Comparison of ENCODE assay signal across 17 mouse cellular contexts in the genomic region with DNA sequence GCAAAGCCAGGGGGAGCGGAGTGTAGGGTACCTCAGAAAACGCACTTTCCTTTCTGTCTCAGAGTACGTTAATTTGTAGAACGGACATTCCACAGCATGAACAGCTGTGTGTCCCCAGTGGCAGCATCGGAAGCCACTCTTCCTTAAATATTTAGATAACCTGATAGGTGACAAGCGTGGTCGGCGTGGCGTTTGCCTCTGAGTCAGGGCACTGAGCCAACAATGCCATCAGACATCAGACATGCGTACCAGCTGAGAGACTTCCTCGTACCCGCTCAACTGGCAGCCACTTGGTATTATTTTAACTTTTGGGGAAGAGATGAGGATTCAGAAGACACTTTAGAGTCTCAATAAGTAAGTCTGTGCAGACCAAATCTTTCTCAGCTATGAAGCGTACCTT.
DNase-seq lines count a peak whose midpoint lies in the region; ATAC-seq and TF ChIP-seq lines count a peak whose summit lies in the region.
"Had no signal": no experiment of that assay in that cellular context is flagged by ENCODE, and none has a peak within 500 bp of the region (broad histone marks: within the 10 kb centered on the region; RNA-seq: fewer than 3 reads in every experiment).

No protein-coding gene starts in this region.

- TF ChIP-seq CTCF in heart, postnatal 0 days (IDR thresholded peaks at IDR 0.05; ENCODE audit: low read depth), result no peak

- peaks cover 17% of the 10 kb centered on the region for H3K4me1 ChIP-seq in heart, postnatal 0 days (ENCODE audit: control insufficient read depth, insufficient read depth)
- H3K4me1 ChIP-seq in heart, embryonic 11.5 days (ENCODE audit: control insufficient read depth, insufficient read depth, low read length), result peaks cover 13% of the 10 kb centered on the region; the same call in 1 of the 2 replicates
- no peaks in the 10 kb centered on the region for H3K4me1 ChIP-seq in limb, embryonic 11.5 days (ENCODE audit: control insufficient read depth, insufficient read depth, low read length)
- no peaks in the 10 kb centered on the region; the same call in 1 of the 2 replicates for H3K4me1 ChIP-seq in limb, embryonic 10.5 days
- no peaks in the 10 kb centered on the region; the same call in 1 of the 2 replicates for H3K4me1 ChIP-seq in midbrain, embryonic 11.5 days (ENCODE audit: control insufficient read depth, insufficient read depth, low read length)
- H3K4me1 ChIP-seq in midbrain, embryonic 14.5 days (ENCODE audit: control insufficient read depth, insufficient read depth, low read length), result peaks cover 11% of the 10 kb centered on the region; the same call in 1 of the 2 replicates
- H3K4me1 ChIP-seq: embryonic facial prominence, embryonic 15.5 days had no signal

- H3K27me3 ChIP-seq in heart, postnatal 0 days (ENCODE audit: control insufficient read depth, insufficient read depth, low read length), result no peaks in the 10 kb centered on the region
- H3K27me3 ChIP-seq in heart, embryonic 11.5 days (ENCODE audit: control insufficient read depth, insufficient read depth, low read length), result no peaks in the 10 kb centered on the region
- H3K27me3 ChIP-seq in limb, embryonic 11.5 days (ENCODE audit: control insufficient read depth, insufficient read depth, low read length), result no peaks in the 10 kb centered on the region
- 0 out of 2 replicates have a peak, but pooled peaks cover 3% of the 10 kb centered on the region for H3K27me3 ChIP-seq in limb, embryonic 10.5 days (ENCODE audit: low read depth, poor library complexity, severe bottlenecking)
- no peaks in the 10 kb centered on the region for H3K27me3 ChIP-seq in midbrain, embryonic 11.5 days (ENCODE audit: control insufficient read depth, insufficient read depth, low read length)
- no peaks in the 10 kb centered on the region for H3K27me3 ChIP-seq in midbrain, embryonic 14.5 days (ENCODE audit: control insufficient read depth, insufficient read depth, low read length)
- H3K27me3 ChIP-seq: hindbrain, embryonic 13.5 days; midbrain, embryonic 12.5 days had no signal

- no peak for TF ChIP-seq EP300 in heart, postnatal 0 days (IDR thresholded peaks at IDR 0.05; ENCODE audit: low read depth)

- WGBS in heart, postnatal 0 days, result 32% methylated on average over 13 of the region's 13 CpGs
- WGBS in heart, embryonic 11.5 days (ENCODE audit: insufficient replicate concordance), result 55% methylated on average over 13 of the region's 13 CpGs
- WGBS in limb, embryonic 11.5 days, result 93% methylated on average over 13 of the region's 13 CpGs
- WGBS in limb, embryonic 10.5 days, result 94% methylated on average over 13 of the region's 13 CpGs
- 83% methylated on average over 13 of the region's 13 CpGs for WGBS in midbrain, embryonic 11.5 days
- 82% methylated on average over 13 of the region's 13 CpGs for WGBS in midbrain, embryonic 14.5 days

- H3K4me3 ChIP-seq in heart, postnatal 0 days (ENCODE audit: low read depth, low read length), result no peak overlapping the region
- no peak overlapping the region for H3K4me3 ChIP-seq in heart, embryonic 11.5 days (ENCODE audit: low read depth, low read length)
- no peak overlapping the region for H3K4me3 ChIP-seq in limb, embryonic 11.5 days (ENCODE audit: low read depth, low read length)
- H3K4me3 ChIP-seq in limb, embryonic 10.5 days, result no peak overlapping the region
- no peak overlapping the region for H3K4me3 ChIP-seq in midbrain, embryonic 11.5 days (ENCODE audit: low read depth, low read length)
- no peak overlapping the region for H3K4me3 ChIP-seq in midbrain, embryonic 14.5 days (replicated peaks; ENCODE audit: low read depth, low read length)
- H3K4me3 ChIP-seq: embryonic facial prominence, embryonic 15.5 days; hindbrain, embryonic 13.5 days; midbrain, embryonic 12.5 days; myocyte had no signal

- H3K9me3 ChIP-seq in heart, postnatal 0 days (replicated peaks; ENCODE audit: control insufficient read depth, low read length), result no peaks in the 10 kb centered on the region
- H3K9me3 ChIP-seq in heart, embryonic 11.5 days (replicated peaks; ENCODE audit: control insufficient read depth, low read length), result no peaks in the 10 kb centered on the region
- H3K9me3 ChIP-seq in limb, embryonic 11.5 days (ENCODE audit: control insufficient read depth, low read length), result no peaks in the 10 kb centered on the region
- no peaks in the 10 kb centered on the region for H3K9me3 ChIP-seq in limb, embryonic 10.5 days (replicated peaks)
- no peaks in the 10 kb centered on the region for H3K9me3 ChIP-seq in midbrain, embryonic 11.5 days (ENCODE audit: control insufficient read depth, low read length)
- no peaks in the 10 kb centered on the region for H3K9me3 ChIP-seq in midbrain, embryonic 14.5 days (ENCODE audit: control insufficient read depth, low read length)
- H3K9me3 ChIP-seq: embryonic facial prominence, embryonic 15.5 days; hindbrain, embryonic 13.5 days; midbrain, embryonic 12.5 days had no signal

- no peaks in the 10 kb centered on the region for H3K36me3 ChIP-seq in heart, postnatal 0 days (replicated peaks; ENCODE audit: control insufficient read depth, insufficient read depth, low read length)
- no peaks in the 10 kb centered on the region for H3K36me3 ChIP-seq in heart, embryonic 11.5 days (ENCODE audit: control insufficient read depth, insufficient read depth, low read length)
- no peaks in the 10 kb centered on the region for H3K36me3 ChIP-seq in limb, embryonic 11.5 days (ENCODE audit: control insufficient read depth, insufficient read depth, low read length)
- no peaks in the 10 kb centered on the region for H3K36me3 ChIP-seq in limb, embryonic 10.5 days
- no peaks in the 10 kb centered on the region for H3K36me3 ChIP-seq in midbrain, embryonic 11.5 days (ENCODE audit: control insufficient read depth, insufficient read depth, low read length)
- no peaks in the 10 kb centered on the region for H3K36me3 ChIP-seq in midbrain, embryonic 14.5 days (ENCODE audit: control insufficient read depth, insufficient read depth, low read length)
- H3K36me3 ChIP-seq: embryonic facial prominence, embryonic 15.5 days; hindbrain, embryonic 13.5 days; midbrain, embryonic 12.5 days had no signal

- H3K4me2 ChIP-seq in heart, postnatal 0 days (ENCODE audit: low read depth, low read length), result peak overlapping the region; percentile 37
- H3K4me2 ChIP-seq in heart, embryonic 11.5 days, result no peak overlapping the region
- H3K4me2 ChIP-seq in limb, embryonic 11.5 days (ENCODE audit: low read depth, severe bottlenecking), result no peak overlapping the region
- no peak overlapping the region for H3K4me2 ChIP-seq in midbrain, embryonic 11.5 days
- no peak overlapping the region for H3K4me2 ChIP-seq in midbrain, embryonic 14.5 days (ENCODE audit: low read length)
- H3K4me2 ChIP-seq: embryonic facial prominence, embryonic 15.5 days; hindbrain, embryonic 13.5 days; midbrain, embryonic 12.5 days had no signal

- peak; percentile 4 to 20 for DNase-seq in cerebellum, postnatal 14 days
- no peak for DNase-seq in cerebellum, postnatal 36 days
- no peak for DNase-seq in heart, postnatal 0 days (ENCODE audit: low spot score)
- peak; percentile 13 for DNase-seq in limb, embryonic 11.5 days (ENCODE audit: low spot score)
- no peak for DNase-seq in limb, embryonic 10.5 days (ENCODE audit: low spot score)
- DNase-seq in midbrain, embryonic 11.5 days (ENCODE audit: low spot score, missing footprints), result peak; percentile 62
- DNase-seq in midbrain, embryonic 14.5 days, result no peak
- DNase-seq: cerebellum, adult 11 months; retina, postnatal 1 day had no signal

- H3K27ac ChIP-seq in heart, postnatal 0 days (ENCODE audit: low read depth), result no peak overlapping the region
- H3K27ac ChIP-seq in heart, embryonic 11.5 days (ENCODE audit: low read depth, low read length), result no peak overlapping the region
- H3K27ac ChIP-seq in limb, embryonic 11.5 days (replicated peaks; ENCODE audit: low read depth, low read length), result no peak overlapping the region
- H3K27ac ChIP-seq in limb, embryonic 10.5 days, result no peak overlapping the region
- H3K27ac ChIP-seq in midbrain, embryonic 11.5 days (ENCODE audit: low read depth, low read length), result no peak overlapping the region
- no peak overlapping the region for H3K27ac ChIP-seq in midbrain, embryonic 14.5 days (replicated peaks; ENCODE audit: low read depth, low read length)
- H3K27ac ChIP-seq: embryonic facial prominence, embryonic 15.5 days; hindbrain, embryonic 13.5 days; liver, embryonic 14.5 days; midbrain, embryonic 12.5 days had no signal

- no peak for ATAC-seq in heart, postnatal 0 days (ENCODE audit: insufficient read depth, low read depth)
- ATAC-seq in heart, embryonic 11.5 days (replicated peaks; ENCODE audit: insufficient number of reproducible peaks, low FRiP score, low TSS enrichment), result no peak
- no peak for ATAC-seq in limb, embryonic 11.5 days (ENCODE audit: insufficient number of reproducible peaks, low FRiP score, low TSS enrichment, low read depth)
- no peak for ATAC-seq in midbrain, embryonic 11.5 days (ENCODE audit: low FRiP score)
- ATAC-seq in midbrain, embryonic 14.5 days (ENCODE audit: low FRiP score, low TSS enrichment), result no peak
- ATAC-seq: activated CD4-positive, CD25-positive, alpha-beta regulatory T cell, adult 4 months; intestine, postnatal 0 days had no signal

- no peak overlapping the region for H3K9ac ChIP-seq in heart, postnatal 0 days (replicated peaks; ENCODE audit: low read depth, low read length)
- H3K9ac ChIP-seq in heart, embryonic 11.5 days (ENCODE audit: low read depth, low read length), result no peak overlapping the region
- H3K9ac ChIP-seq in limb, embryonic 11.5 days (ENCODE audit: low read length), result no peak overlapping the region
- no peak overlapping the region for H3K9ac ChIP-seq in midbrain, embryonic 11.5 days (ENCODE audit: low read length)
- no peak overlapping the region for H3K9ac ChIP-seq in midbrain, embryonic 14.5 days (replicated peaks; ENCODE audit: low read length)
- H3K9ac ChIP-seq: embryonic facial prominence, embryonic 15.5 days; hindbrain, embryonic 13.5 days; liver, embryonic 14.5 days; midbrain, embryonic 12.5 days had no signal

Comparison
In these comparisons a context has a peak if more than half of its experiments do, and no peak if none do; other contexts are left out.
1. DNase-seq: peak in cerebellum, postnatal 14 days (2 of 2), limb, embryonic 11.5 days (single experiment) and midbrain, embryonic 11.5 days (single experiment); none in cerebellum, postnatal 36 days (0 of 2), heart, postnatal 0 days (single experiment), limb, embryonic 10.5 days (single experiment) and midbrain, embryonic 14.5 days (single experiment).